Mouse (Mus musculus) C2C12 (cell line): ENCODE measurements around the gene Bri3. TPM values are rescaled to one million over a fixed set of nuclear protein-coding genes. Genes with fewer than 3 reads are reported as not detected.

ENCODE experiments used
- H3K27me3 ChIP-seq: one replicate; pipeline ENCODE4 v1.6.1; 2011; ENCODE audit not compliant: control insufficient read depth, insufficient read depth, insufficient read length
- H3K36me3 ChIP-seq: one replicate; pipeline ENCODE4 v1.6.1; 2011; ENCODE audit not compliant: control insufficient read depth, insufficient read depth
- H3K4me3 ChIP-seq: one replicate; pipeline ENCODE4 v1.5.1; 2011; ENCODE audit warnings: mild to moderate bottlenecking, control low read depth; ENCODE audit not compliant: poor library complexity, insufficient read depth, severe bottlenecking
- H3K79me2 ChIP-seq: one replicate; pipeline ENCODE4 v1.6.1; 2011; ENCODE audit not compliant: control insufficient read depth, insufficient read depth
- H3K79me3 ChIP-seq: one replicate; pipeline ENCODE4 v1.6.1; 2011; ENCODE audit warnings: low read depth, control low read depth
- H3ac ChIP-seq: one replicate; pipeline ENCODE3; 2011; ENCODE audit warnings: low read depth; ENCODE audit not compliant: control insufficient read depth, insufficient read length
- CEBPB ChIP-seq: IDR thresholded peaks from one replicate; pipeline ENCODE4 v1.6.1; 2011; ENCODE audit warnings: low read depth, mild to moderate bottlenecking, control low read depth, moderate library complexity
- CTCF ChIP-seq: IDR thresholded peaks from one replicate; pipeline ENCODE4 v1.5.1; 2011; ENCODE audit not compliant: control insufficient read depth, insufficient read depth, insufficient read length
- FOSL1 ChIP-seq: IDR thresholded peaks from one replicate; pipeline ENCODE4 v1.8.0; 2011; ENCODE audit warnings: mild to moderate bottlenecking, low read length; ENCODE audit not compliant: poor library complexity, insufficient read depth, severe bottlenecking
- MAX ChIP-seq: IDR thresholded peaks from one replicate; pipeline ENCODE4 v1.6.1; 2011; ENCODE audit warnings: mild to moderate bottlenecking, control low read depth
- MYOD1 ChIP-seq: IDR thresholded peaks from one replicate; pipeline ENCODE4 v1.6.1; 2011; ENCODE audit warnings: low read depth; ENCODE audit not compliant: control insufficient read depth, insufficient read length
- MYOG ChIP-seq: IDR thresholded peaks from one replicate; pipeline ENCODE4 v1.6.1; 2011; ENCODE audit not compliant: control insufficient read depth, insufficient read length; ENCODE audit errors: extremely low read depth
- USF1 ChIP-seq: IDR thresholded peaks from one replicate; pipeline ENCODE4 v1.6.1; 2011; ENCODE audit warnings: low read depth, mild to moderate bottlenecking, control low read depth, moderate library complexity
- polyA plus RNA-seq: library from polyadenylated mRNA; unstranded; fragments of >200 nt; fragmentation: generic; extraction: Trizol; gene quantifications from one replicate; pipeline ENCODE4 v1.2.1, GENCODE M21; 2012; ENCODE audit warnings: missing spikeins

Bri3 gene
- polyA plus RNA-seq, 1 experiment = 121 TPM

GRCm38 (mm10) chr5:144418456-144418855 is 174.2 kb downstream of the Bri3 start:
- H3K27me3 ChIP-seq = peaks cover 5% of the 10 kb centered on the region
- H3K79me3 ChIP-seq = no peaks in the 10 kb centered on the region
- no peaks in the 10 kb centered on the region for H3K79me2 ChIP-seq
- no peak overlapping the region for H3ac ChIP-seq
- TF ChIP-seq MAX = no peak
- no peak for TF ChIP-seq FOSL1
- no peak for TF ChIP-seq CEBPB
- no peak for TF ChIP-seq CTCF
- TF ChIP-seq MYOD1 = no peak
- no peak for TF ChIP-seq USF1
- TF ChIP-seq MYOG = no peak
- no peaks in the 10 kb centered on the region for H3K36me3 ChIP-seq
- H3K4me3 ChIP-seq = no peak overlapping the region

- Histone ChIP-seq H3K79me2 (no peaks in the 10 kb centered on the region), H3ac (no peak overlapping the region), H3K27me3 (peaks cover 8% of the 10 kb centered on the region), H3K4me3 (no peak overlapping the region), H3K79me3 (no peaks in the 10 kb centered on the region), H3K36me3 (no peaks in the 10 kb centered on the region)
- no peak for TF ChIP-seq CTCF
- no peak for TF ChIP-seq MYOD1
- TF ChIP-seq MYOG = no peak
- no peak for TF ChIP-seq USF1
- TF ChIP-seq CEBPB = no peak
- TF ChIP-seq FOSL1 = no peak
Observed at GRCm38 (mm10) chr5:144420001-144420400, 175.8 kb downstream of the Bri3 start.

- peaks cover 4% of the 10 kb centered on the region for H3K27me3 ChIP-seq
- no peaks in the 10 kb centered on the region for H3K36me3 ChIP-seq
- H3K79me2 ChIP-seq = no peaks in the 10 kb centered on the region
- H3K79me3 ChIP-seq = no peaks in the 10 kb centered on the region
- TF ChIP-seq USF1 (no peak), CTCF (no peak), MYOG (no peak), CEBPB (no peak), MYOD1 (no peak), FOSL1 (no peak), MAX (no peak)
- H3K4me3 ChIP-seq = no peak overlapping the region
- H3ac ChIP-seq = no peak overlapping the region
Observed at GRCm38 (mm10) chr5:144426697-144427096, 182.5 kb downstream of the Bri3 start.

GRCm38 (mm10) chr5:144427861-144428260 is 183.6 kb downstream of the Bri3 start:
- Histone ChIP-seq H3K27me3 (peaks cover 4% of the 10 kb centered on the region), H3ac (no peak overlapping the region), H3K79me3 (no peaks in the 10 kb centered on the region), H3K79me2 (no peaks in the 10 kb centered on the region), H3K36me3 (no peaks in the 10 kb centered on the region), H3K4me3 (no peak overlapping the region)
- TF ChIP-seq USF1 = no peak
- TF ChIP-seq CTCF = no peak
- TF ChIP-seq FOSL1 = no peak
- TF ChIP-seq MYOD1 = no peak
- no peak for TF ChIP-seq MYOG
- no peak for TF ChIP-seq MAX
- TF ChIP-seq CEBPB = no peak

- Histone ChIP-seq H3ac (no peak overlapping the region), H3K36me3 (no peaks in the 10 kb centered on the region), H3K27me3 (peaks cover 8% of the 10 kb centered on the region), H3K79me3 (no peaks in the 10 kb centered on the region), H3K79me2 (no peaks in the 10 kb centered on the region), H3K4me3 (no peak overlapping the region)
- TF ChIP-seq CEBPB (no peak), MYOG (no peak), MAX (no peak), MYOD1 (no peak), CTCF (no peak), FOSL1 (no peak), USF1 (no peak)
Observed at GRCm38 (mm10) chr5:144431481-144431880, 187.2 kb downstream of the Bri3 start.

GRCm38 (mm10) chr5:144439286-144440040 is 195.2 kb downstream of the Bri3 start:
- Histone ChIP-seq H3K36me3 (no peaks in the 10 kb centered on the region), H3K79me2 (no peaks in the 10 kb centered on the region), H3ac (no peak overlapping the region), H3K79me3 (no peaks in the 10 kb centered on the region), H3K4me3 (no peak overlapping the region), H3K27me3 (peaks cover 13% of the 10 kb centered on the region)
- TF ChIP-seq MAX (no peak), USF1 (no peak), MYOG (no peak), CTCF (no peak), CEBPB (no peak), FOSL1 (no peak), MYOD1 (no peak)
